Mouse (Mus musculus) cortical plate, adult 2 months (tissue): ENCODE measurements around the gene Cmtm7. TPM values are rescaled to one million over a fixed set of nuclear protein-coding genes. Genes with fewer than 3 reads are reported as not detected.

Experiments used
- H3K27ac ChIP-seq: fragments of 200-500 bp; 2 replicates; pipeline ENCODE4 v1.5.1; 2012; ENCODE audit warnings: low read length, control low read depth, inconsistent platforms; ENCODE audit not compliant: insufficient read depth
- H3K4me1 ChIP-seq: fragments of 200-500 bp; 2 replicates; pipeline ENCODE4 v1.6.1; 2011; ENCODE audit warnings: low read length; ENCODE audit not compliant: control insufficient read depth, insufficient read depth
- H3K4me3 ChIP-seq: fragments of 200-500 bp; 2 replicates; pipeline ENCODE4 v1.5.1; 2011; ENCODE audit warnings: mild to moderate bottlenecking, low read length, control low read depth; ENCODE audit not compliant: insufficient read depth
- CTCF ChIP-seq: fragments of 200-500 bp; IDR thresholded peaks from 2 replicates; pipeline ENCODE4 v1.5.1; 2011; ENCODE audit warnings: mild to moderate bottlenecking, control low read depth, low read length; ENCODE audit not compliant: insufficient read depth; ENCODE audit errors: extremely low read depth
- POLR2A ChIP-seq: fragments of 200-500 bp; IDR thresholded peaks from 2 replicates; pipeline ENCODE4 v1.6.1; 2011; ENCODE audit warnings: mild to moderate bottlenecking, low read length, control low read depth; ENCODE audit not compliant: insufficient read depth; ENCODE audit errors: extremely low read depth
- polyA plus RNA-seq: library from polyadenylated mRNA; depleted of rRNA; stranded (reverse); fragments of >200 nt; gene quantifications from 2 replicates; pipeline ENCODE4 v1.2.3, GENCODE M21; 2012

Cmtm7 gene
- polyA plus RNA-seq, 1 experiment, result 9.1 TPM

- TF ChIP-seq CTCF (no peak), POLR2A (no peak)
- Histone ChIP-seq H3K27ac (no peak overlapping the region), H3K4me3 (peak overlapping the region; percentile 17), H3K4me1 (no peaks in the 10 kb centered on the region)
These were observed 720 bp downstream of the Cmtm7 start for GRCm38 (mm10) chr9:114780746-114781525.

- no peak for TF ChIP-seq POLR2A
- no peak for TF ChIP-seq CTCF
- H3K27ac ChIP-seq, result no peak overlapping the region
- no peaks in the 10 kb centered on the region for H3K4me1 ChIP-seq
- peak overlapping the region; percentile 17; the same call in 1 of the 2 replicates for H3K4me3 ChIP-seq
These were observed 1.5 kb downstream of the Cmtm7 start for GRCm38 (mm10) chr9:114779984-114780745.

GRCm38 (mm10) chr9:114778877-114779276 is 2.8 kb downstream of the Cmtm7 start:
- Histone ChIP-seq H3K27ac (no peak overlapping the region), H3K4me3 (no peak overlapping the region), H3K4me1 (no peaks in the 10 kb centered on the region)
- TF ChIP-seq POLR2A (no peak), CTCF (no peak)

GRCm38 (mm10) chr9:114778047-114778390 is 3.6 kb downstream of the Cmtm7 start:
- no peak for TF ChIP-seq POLR2A
- no peak for TF ChIP-seq CTCF
- Histone ChIP-seq H3K27ac (no peak overlapping the region), H3K4me3 (no peak overlapping the region), H3K4me1 (no peaks in the 10 kb centered on the region)

DNA sequence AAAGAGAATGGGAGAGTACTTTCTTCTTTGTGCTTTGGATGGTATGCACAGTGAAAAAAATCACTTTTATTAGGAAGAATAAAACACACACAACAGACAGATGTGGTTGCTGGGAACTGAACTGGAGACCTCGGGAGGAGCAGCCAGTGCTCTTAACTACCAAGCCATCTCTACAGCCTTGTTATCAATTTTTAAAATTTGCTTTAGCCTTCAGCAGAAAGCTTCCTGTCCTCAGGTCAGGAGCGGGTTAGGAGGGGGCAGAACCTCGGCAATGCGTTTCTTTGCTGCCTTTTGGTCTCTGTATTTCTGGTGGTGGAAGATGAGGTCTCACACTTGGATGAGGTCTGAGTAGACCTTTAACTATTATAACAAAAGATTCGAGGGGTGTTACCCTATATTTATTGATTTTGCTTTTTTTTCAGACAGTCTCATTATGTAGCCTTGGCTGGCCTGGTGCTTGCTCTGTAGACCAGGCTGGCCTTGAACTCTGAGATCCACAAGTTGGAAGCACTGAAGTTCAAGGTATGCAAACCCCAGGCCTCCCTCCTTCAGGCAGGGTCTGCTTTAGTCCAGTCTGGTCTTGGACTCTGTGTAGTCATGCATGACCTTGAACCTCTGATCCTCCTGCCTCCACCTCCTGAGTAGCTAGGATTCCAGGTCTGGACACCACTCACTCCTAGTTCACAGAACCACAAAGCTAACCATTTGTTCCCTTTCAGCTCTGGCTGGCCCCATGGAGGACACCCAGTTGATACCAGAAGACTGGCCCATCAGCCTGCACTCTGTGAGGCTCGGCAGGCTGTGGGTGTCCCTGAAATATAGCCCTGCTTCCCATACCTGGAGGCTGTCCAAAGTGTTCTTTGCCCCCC is 4.2 kb downstream of the Cmtm7 start:
- TF ChIP-seq CTCF (no peak), POLR2A (no peak)
- H3K4me1 ChIP-seq, result no peaks in the 10 kb centered on the region
- no peak overlapping the region for H3K4me3 ChIP-seq
- H3K27ac ChIP-seq, result no peak overlapping the region

DNA sequence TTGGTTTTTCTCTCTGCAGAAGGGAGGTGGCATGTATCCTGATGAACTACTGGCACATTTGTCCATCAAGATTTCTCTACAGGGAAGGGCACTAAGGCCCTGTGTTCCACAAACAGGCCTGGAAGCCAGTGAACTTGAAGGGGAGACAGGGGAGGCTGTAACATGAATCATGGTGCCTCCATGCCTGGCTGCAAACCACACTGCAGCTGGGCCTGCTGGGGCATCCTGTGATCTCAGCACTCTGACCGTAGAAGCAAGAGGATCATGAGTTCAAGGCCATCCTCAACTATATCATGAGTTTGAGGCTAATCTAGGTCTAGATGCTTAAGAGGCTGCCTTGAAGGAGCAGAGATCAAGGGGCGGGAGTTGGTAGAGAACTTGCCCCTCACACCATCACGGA is 5.3 kb downstream of the Cmtm7 start:
- TF ChIP-seq CTCF (no peak), POLR2A (no peak)
- H3K4me1 ChIP-seq, result no peaks in the 10 kb centered on the region
- H3K27ac ChIP-seq, result no peak overlapping the region
- no peak overlapping the region for H3K4me3 ChIP-seq

- Histone ChIP-seq H3K4me3 (no peak overlapping the region), H3K27ac (no peak overlapping the region), H3K4me1 (no peaks in the 10 kb centered on the region)
- no peak for TF ChIP-seq POLR2A
- no peak for TF ChIP-seq CTCF
These were observed 6.4 kb downstream of the Cmtm7 start for GRCm38 (mm10) chr9:114775272-114775671.

DNA sequence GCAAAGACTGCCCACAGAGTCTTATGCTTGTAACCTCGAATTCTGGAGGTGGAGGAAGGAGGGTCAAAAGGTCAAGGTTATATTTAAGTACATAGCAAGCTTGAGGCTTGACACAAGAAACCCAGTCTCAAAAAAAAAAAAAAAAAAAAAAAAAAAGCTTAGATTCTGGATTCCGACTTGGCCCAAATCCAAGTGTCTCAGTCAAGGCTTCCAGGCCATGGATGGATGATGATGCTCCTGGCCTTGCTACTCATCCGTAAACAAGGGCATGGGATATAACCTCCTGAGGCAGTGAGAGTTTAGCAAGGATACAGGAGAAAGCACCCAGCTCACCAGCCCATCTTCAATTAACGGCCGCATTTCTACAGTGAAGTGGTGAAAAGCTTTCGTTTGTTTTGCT is 7.0 kb downstream of the Cmtm7 start:
- no peak overlapping the region for H3K27ac ChIP-seq
- TF ChIP-seq POLR2A (no peak), CTCF (no peak)
- no peaks in the 10 kb centered on the region for H3K4me1 ChIP-seq
- H3K4me3 ChIP-seq, result no peak overlapping the region

DNA sequence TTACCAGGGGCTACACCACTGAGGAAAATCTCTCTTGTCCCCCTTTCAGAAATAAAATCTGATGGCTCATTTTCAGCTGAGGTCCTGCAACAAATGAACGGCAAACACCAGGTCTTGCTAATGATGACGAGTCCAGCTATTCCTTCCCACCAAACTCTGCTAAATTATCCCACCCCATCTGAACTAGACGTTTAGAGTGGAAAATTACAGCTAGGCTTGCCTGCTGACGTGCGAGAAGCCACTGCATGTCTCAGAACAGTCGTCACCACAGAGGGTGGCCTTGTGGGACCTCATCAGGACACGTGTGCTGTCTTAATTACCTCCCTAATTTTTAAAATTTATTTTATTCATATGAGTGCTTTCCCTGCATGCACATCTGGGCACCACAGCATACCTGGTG is 10.1 kb downstream of the Cmtm7 start:
- Histone ChIP-seq H3K4me1 (no peaks in the 10 kb centered on the region), H3K4me3 (no peak overlapping the region), H3K27ac (no peak overlapping the region)
- no peak for TF ChIP-seq POLR2A

- Histone ChIP-seq H3K4me1 (no peaks in the 10 kb centered on the region), H3K4me3 (no peak overlapping the region), H3K27ac (no peak overlapping the region)
- TF ChIP-seq CTCF, result no peak
- no peak for TF ChIP-seq POLR2A
These were observed 11.4 kb downstream of the Cmtm7 start for GRCm38 (mm10) chr9:114770224-114770623.
